Mouse (Mus musculus) kidney, embryonic 16.5 days (tissue): ENCODE results near the gene H13. TPM values are rescaled to one million over a fixed set of nuclear protein-coding genes. Genes with fewer than 3 reads are reported as not detected.

ENCODE experiments used
- ATAC-seq: fragments of 200-750 bp; cut with Nextera tagmentation; 2 replicates; pipeline ENCODE4 v1.8.0; 2017; ENCODE audit warnings: moderate TSS enrichment; ENCODE audit not compliant: low FRiP score, low TSS enrichment
- H3K27ac ChIP-seq: fragments of 300-500 bp; sonication (generic); 2 replicates; pipeline ENCODE4 v1.5.1; 2014; ENCODE audit warnings: low read length
- H3K27me3 ChIP-seq: fragments of 300-500 bp; sonication (generic); 2 replicates; pipeline ENCODE4 v1.6.1; 2014; ENCODE audit warnings: low read length, control low read depth, mixed read lengths; ENCODE audit not compliant: insufficient read depth
- H3K36me3 ChIP-seq: fragments of 300-500 bp; sonication (generic); 2 replicates; pipeline ENCODE4 v1.6.1; 2014; ENCODE audit warnings: low read length, control low read depth, mixed read lengths; ENCODE audit not compliant: insufficient read depth
- H3K4me1 ChIP-seq: fragments of 300-500 bp; sonication (generic); 2 replicates; pipeline ENCODE4 v1.6.1; 2014; ENCODE audit warnings: low read length, control low read depth, mixed read lengths; ENCODE audit not compliant: insufficient read depth
- H3K4me2 ChIP-seq: fragments of 300-500 bp; sonication (generic); replicated peaks from 2 replicates; pipeline ENCODE4 v1.6.1; 2014; ENCODE audit warnings: low read depth, low read length
- H3K4me3 ChIP-seq: fragments of 300-500 bp; sonication (generic); 2 replicates; pipeline ENCODE4 v1.5.1; 2014; ENCODE audit warnings: mild to moderate bottlenecking, low read length
- H3K9ac ChIP-seq: fragments of 300-500 bp; sonication (generic); replicated peaks from 2 replicates; pipeline ENCODE4 v1.6.1; 2014; ENCODE audit warnings: low read length
- H3K9me3 ChIP-seq: fragments of 300-500 bp; sonication (generic); 2 replicates; pipeline ENCODE4 v1.6.1; 2016; ENCODE audit warnings: low read length, control low read depth
- WGBS: fragments of 180-500 bp; shearing (Covaris S2); extraction: QIAGEN DNeasy Blood & Tissue Kit; methylation state at CpG from one replicate; pipeline ENCODE4 v1.1.7; 2014; 5-methylcytosine and 5-hydroxymethylcytosine counted together
- polyA plus RNA-seq: library from polyadenylated mRNA; unstranded; fragments of >200 nt; fragmentation: Nextera tagmentation; extraction: Ambion mirVana; gene quantifications from 2 replicates; pipeline ENCODE4 v1.2.1, GENCODE M21; 2015

Gene H13
- polyA plus RNA-seq, 1 experiment from 2014 or later: 158 TPM

- peaks cover 66% of the 10 kb centered on the region for H3K36me3 ChIP-seq
- no peaks in the 10 kb centered on the region for H3K9me3 ChIP-seq
- H3K4me2 ChIP-seq: no peak overlapping the region
- no peak overlapping the region for H3K9ac ChIP-seq
- no peak for ATAC-seq
- 77% methylated on average over 13 of the region's 13 CpGs for WGBS
- no peak overlapping the region for H3K4me3 ChIP-seq
- no peak overlapping the region for H3K27ac ChIP-seq
- peaks cover 52% of the 10 kb centered on the region for H3K4me1 ChIP-seq
- H3K27me3 ChIP-seq: no peaks in the 10 kb centered on the region
These were observed 6.1 kb downstream of the H13 start for GRCm38 (mm10) chr2:152675252-152675791.

DNA sequence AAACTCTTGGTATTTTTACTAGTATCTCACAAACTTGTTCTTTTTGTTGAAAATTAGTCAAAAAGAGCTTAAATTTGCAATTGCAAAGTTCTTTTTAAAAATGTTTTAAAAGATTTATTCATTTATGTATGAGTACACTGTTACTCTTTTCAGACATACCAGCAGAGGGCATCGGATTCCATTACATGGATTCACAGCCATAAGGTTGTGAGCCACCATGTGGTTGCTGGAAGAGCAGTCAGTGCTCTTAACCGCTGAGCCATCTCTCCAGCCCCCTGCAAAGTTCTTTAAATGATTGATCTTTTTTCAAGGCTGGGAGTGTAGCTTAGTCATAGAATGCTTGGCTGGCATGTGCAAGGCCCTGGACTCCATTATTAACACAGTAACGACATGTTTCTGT lies 9.0 kb downstream of the H13 start:
- ATAC-seq: peak; percentile 13; the same call in 1 of the 2 replicates
- Histone ChIP-seq H3K4me2 (no peak overlapping the region), H3K36me3 (peaks cover 84% of the 10 kb centered on the region), H3K9ac (no peak overlapping the region), H3K9me3 (no peaks in the 10 kb centered on the region), H3K27ac (no peak overlapping the region), H3K4me3 (no peak overlapping the region), H3K4me1 (peaks cover 24% of the 10 kb centered on the region; the same call in 1 of the 2 replicates), H3K27me3 (no peaks in the 10 kb centered on the region)
- 53% methylated on average over 3 of the region's 3 CpGs for WGBS

DNA sequence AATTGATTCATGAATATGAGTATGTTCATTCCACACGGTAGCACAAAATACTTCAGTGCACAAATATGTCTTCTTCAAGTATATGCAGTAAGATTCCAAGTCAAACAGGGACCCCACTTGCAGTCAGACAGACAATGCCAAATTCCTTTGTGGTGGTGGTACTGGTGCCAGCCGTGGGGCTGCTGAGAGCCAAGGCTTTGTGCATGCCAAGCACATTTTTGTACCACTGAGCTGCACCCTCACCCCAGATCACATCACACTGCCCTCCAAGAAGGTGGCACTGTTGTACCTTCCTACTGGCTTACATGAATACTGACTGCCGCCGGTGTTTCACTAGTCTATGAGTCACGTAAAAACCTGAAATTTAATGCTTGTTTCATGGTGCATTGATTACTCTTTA lies 9.7 kb downstream of the H13 start:
- Histone ChIP-seq H3K4me3 (no peak overlapping the region), H3K9ac (no peak overlapping the region), H3K27ac (no peak overlapping the region), H3K27me3 (no peaks in the 10 kb centered on the region), H3K4me1 (peaks cover 23% of the 10 kb centered on the region; the same call in 1 of the 2 replicates), H3K36me3 (peaks cover 90% of the 10 kb centered on the region), H3K4me2 (no peak overlapping the region), H3K9me3 (no peaks in the 10 kb centered on the region)
- WGBS: 80% methylated on average over 5 of the region's 5 CpGs
- no peak for ATAC-seq

DNA sequence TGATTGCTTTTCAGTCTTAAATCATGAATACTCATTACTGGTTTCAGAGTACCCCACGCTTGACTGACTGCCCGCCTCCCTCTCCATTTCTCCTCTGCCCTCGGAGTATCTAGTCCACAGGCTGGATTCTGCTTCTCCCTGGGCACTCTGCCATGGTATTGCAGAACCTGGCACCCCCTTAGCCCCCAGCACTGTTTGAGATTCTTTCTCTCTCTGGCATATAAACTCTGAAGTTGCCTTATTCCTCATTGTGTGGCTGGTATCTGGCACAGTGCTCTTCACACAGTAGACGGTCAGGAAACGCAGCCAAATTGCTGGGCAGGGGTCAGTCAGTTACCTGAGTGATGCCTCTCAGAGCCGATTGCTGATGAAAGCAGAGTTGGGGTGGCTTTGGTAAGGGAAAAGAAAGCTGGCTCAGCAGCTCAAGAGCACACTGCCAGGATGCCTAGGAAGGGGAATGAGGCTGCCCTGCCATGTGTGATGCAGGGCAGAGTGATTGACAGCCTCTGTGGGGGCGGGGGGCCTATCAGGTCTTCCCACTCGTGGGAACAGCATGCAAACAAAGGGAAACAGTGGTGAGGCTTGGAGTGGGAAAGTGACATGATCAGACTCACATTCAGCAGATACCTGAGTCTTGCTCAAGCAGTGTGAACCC lies 10.6 kb downstream of the H13 start:
- WGBS: 56% methylated on average over 8 of the region's 8 CpGs
- Histone ChIP-seq H3K4me2 (no peak overlapping the region), H3K4me1 (peaks cover 17% of the 10 kb centered on the region; the same call in 1 of the 2 replicates), H3K9me3 (no peaks in the 10 kb centered on the region), H3K4me3 (no peak overlapping the region), H3K9ac (no peak overlapping the region; the same call in 1 of the 2 replicates), H3K36me3 (peaks cover 93% of the 10 kb centered on the region), H3K27me3 (no peaks in the 10 kb centered on the region), H3K27ac (peak overlapping the region; percentile 37)
- peak; percentile 34 for ATAC-seq

GRCm38 (mm10) chr2:152683086-152683485 lies 13.8 kb downstream of the H13 start:
- no peaks in the 10 kb centered on the region for H3K27me3 ChIP-seq
- peaks cover 96% of the 10 kb centered on the region for H3K36me3 ChIP-seq
- WGBS: 81% methylated on average over 5 of the region's 5 CpGs
- H3K4me1 ChIP-seq: peaks cover 17% of the 10 kb centered on the region; the same call in 1 of the 2 replicates
- no peak overlapping the region for H3K27ac ChIP-seq
- no peak overlapping the region for H3K4me3 ChIP-seq
- H3K4me2 ChIP-seq: no peak overlapping the region
- no peak for ATAC-seq
- no peak overlapping the region for H3K9ac ChIP-seq
- peaks cover 12% of the 10 kb centered on the region; the same call in 1 of the 2 replicates for H3K9me3 ChIP-seq

DNA sequence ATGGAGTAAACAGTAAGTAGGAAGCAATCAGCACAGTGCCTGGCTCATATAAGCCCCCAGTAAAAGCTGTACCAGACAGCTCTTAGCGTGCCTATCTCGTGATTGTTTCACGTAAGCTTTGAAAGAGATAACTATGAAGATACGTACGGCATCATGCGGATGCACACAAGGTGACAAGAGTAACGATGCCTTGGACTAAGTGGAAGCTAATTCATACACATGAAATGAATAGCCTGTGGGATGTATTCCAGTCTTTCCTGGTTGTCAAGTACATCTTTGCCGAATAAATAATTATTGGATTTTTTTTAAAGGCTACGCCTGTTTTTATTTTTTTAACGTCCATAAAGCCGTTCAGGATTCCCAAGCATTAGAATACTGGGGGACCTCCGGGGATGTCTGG lies 17.1 kb downstream of the H13 start:
- H3K36me3 ChIP-seq: peaks cover 89% of the 10 kb centered on the region
- peak overlapping the region; percentile 42 for H3K4me2 ChIP-seq
- H3K27ac ChIP-seq: peak overlapping the region; percentile 56
- 55% methylated on average over 12 of the region's 12 CpGs for WGBS
- no peaks in the 10 kb centered on the region for H3K4me1 ChIP-seq
- peaks cover 12% of the 10 kb centered on the region; the same call in 1 of the 2 replicates for H3K9me3 ChIP-seq
- no peaks in the 10 kb centered on the region for H3K27me3 ChIP-seq
- no peak for ATAC-seq
- H3K4me3 ChIP-seq: peak overlapping the region; percentile 23
- H3K9ac ChIP-seq: peak overlapping the region; percentile 18; the same call in 1 of the 2 replicates

DNA sequence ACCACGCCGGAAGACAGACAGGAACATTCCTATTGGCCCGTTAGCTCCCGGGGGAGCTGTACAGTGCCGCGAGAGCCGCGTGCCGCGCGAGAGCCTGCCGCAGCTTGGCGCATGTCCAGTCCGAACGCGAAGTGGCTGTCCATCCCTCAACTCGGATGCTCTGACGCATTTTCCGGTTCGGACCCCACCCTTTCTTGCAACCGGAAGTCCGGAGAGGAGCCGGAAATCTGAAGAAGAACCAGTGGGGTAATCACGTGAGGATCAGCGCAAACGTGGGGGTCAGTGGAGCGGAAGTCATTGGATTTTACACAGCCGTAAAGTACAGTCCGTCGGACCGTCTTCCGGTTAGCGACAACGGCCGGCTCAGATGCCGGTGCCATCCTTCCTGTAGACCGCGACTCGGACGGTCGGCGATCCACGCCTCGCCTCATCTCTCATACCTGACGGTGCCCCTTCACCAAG lies 17.6 kb downstream of the H13 start, which contains the start of gene Mcts2:
Mcts2 (plus strand) TSS at position 230 of the 462 bp plus-strand sequence.
- H3K4me1 ChIP-seq: no peaks in the 10 kb centered on the region
- peak; percentile 96 for ATAC-seq
- H3K9ac ChIP-seq: peak within 1 kb of the TSS; percentile 52
- H3K27me3 ChIP-seq: no peaks in the 10 kb centered on the region
- peak within 1 kb of the TSS; percentile 56 for H3K4me3 ChIP-seq
- peaks cover 12% of the 10 kb centered on the region; the same call in 1 of the 2 replicates for H3K9me3 ChIP-seq
- peaks cover 85% of the 10 kb centered on the region for H3K36me3 ChIP-seq
- peak within 1 kb of the TSS; percentile 56 for H3K27ac ChIP-seq
- H3K4me2 ChIP-seq: peak within 1 kb of the TSS; percentile 57
- WGBS: 49% methylated on average over 45 of the region's 45 CpGs

- no peak overlapping the region for H3K4me2 ChIP-seq
- peaks cover 6% of the 10 kb centered on the region; the same call in 1 of the 2 replicates for H3K4me1 ChIP-seq
- no peaks in the 10 kb centered on the region for H3K27me3 ChIP-seq
- no peak for ATAC-seq
- 67% methylated on average over 7 of the region's 7 CpGs for WGBS
- no peak overlapping the region for H3K4me3 ChIP-seq
- H3K36me3 ChIP-seq: peaks cover 52% of the 10 kb centered on the region
- peaks cover 5% of the 10 kb centered on the region; the same call in 1 of the 2 replicates for H3K9me3 ChIP-seq
- H3K27ac ChIP-seq: peak overlapping the region; percentile 27; the same call in 1 of the 2 replicates
- no peak overlapping the region for H3K9ac ChIP-seq
These were observed 22.4 kb downstream of the H13 start for GRCm38 (mm10) chr2:152691564-152692217.

DNA sequence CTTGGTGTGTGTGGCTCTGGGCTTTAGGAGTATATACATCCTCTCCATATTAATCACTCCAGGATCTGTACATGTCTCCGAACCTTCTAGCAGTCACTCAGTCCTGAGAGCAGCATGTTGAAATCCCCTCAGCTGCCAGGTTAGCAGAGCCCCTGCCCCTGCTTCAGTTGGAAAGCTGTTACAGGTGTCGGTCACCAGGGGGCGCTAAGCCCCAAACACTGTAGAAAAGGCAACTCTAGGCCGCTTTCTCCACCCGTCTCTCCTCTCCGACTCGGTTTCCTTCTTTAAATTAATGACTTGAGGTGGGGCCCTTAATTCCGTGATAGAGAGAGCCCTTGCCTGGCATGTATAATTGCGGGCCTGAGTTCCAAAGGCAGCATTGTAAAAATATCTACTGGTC lies 24.0 kb downstream of the H13 start:
- WGBS: 14% methylated on average over 9 of the region's 9 CpGs
- Histone ChIP-seq H3K4me3 (0 out of 2 replicates have a peak overlapping the region, but pooled peaks have one; percentile 10), H3K9me3 (no peaks in the 10 kb centered on the region), H3K27ac (peak overlapping the region; percentile 68), H3K4me1 (peaks cover 9% of the 10 kb centered on the region; the same call in 1 of the 2 replicates), H3K36me3 (peaks cover 42% of the 10 kb centered on the region), H3K4me2 (peak overlapping the region; percentile 38; the same call in 1 of the 2 replicates), H3K27me3 (no peaks in the 10 kb centered on the region), H3K9ac (peak overlapping the region; percentile 40)
- 0 out of 2 replicates have a peak, but pooled peaks have one; percentile 3 for ATAC-seq
